Mouse (Mus musculus) forebrain, embryonic 12.5 days (tissue): ENCODE results near the gene Tfcp2. TPM values are rescaled to one million over a fixed set of nuclear protein-coding genes. Genes with fewer than 3 reads are reported as not detected.

Experiments
- ATAC-seq: fragments of 200-750 bp; cut with Nextera tagmentation; 2 replicates; pipeline ENCODE4 v1.8.0; 2017; ENCODE audit warnings: moderate TSS enrichment; ENCODE audit not compliant: low FRiP score
- H3K27ac ChIP-seq: fragments of 300-500 bp; sonication (generic); 2 replicates; pipeline ENCODE4 v1.5.1; 2016; ENCODE audit warnings: mild to moderate bottlenecking
- H3K27me3 ChIP-seq: fragments of 300-500 bp; sonication (generic); 2 replicates; pipeline ENCODE4 v1.6.1; 2016; ENCODE audit warnings: mild to moderate bottlenecking
- H3K36me3 ChIP-seq: fragments of 300-500 bp; sonication (generic); replicated peaks from 2 replicates; pipeline ENCODE4 v1.6.1; 2016; ENCODE audit warnings: mild to moderate bottlenecking
- H3K4me1 ChIP-seq: fragments of 300-500 bp; sonication (generic); 2 replicates; pipeline ENCODE4 v1.6.1; 2016
- H3K4me2 ChIP-seq: fragments of 300-500 bp; sonication (generic); 2 replicates; pipeline ENCODE4 v1.6.1; 2016; ENCODE audit warnings: mild to moderate bottlenecking, moderate library complexity
- H3K4me3 ChIP-seq: fragments of 300-500 bp; sonication (generic); replicated peaks from 2 replicates; pipeline ENCODE4 v1.5.1; 2016; ENCODE audit warnings: mild to moderate bottlenecking
- H3K9ac ChIP-seq: fragments of 300-500 bp; sonication (generic); 2 replicates; pipeline ENCODE4 v1.6.1; 2016; ENCODE audit warnings: mild to moderate bottlenecking
- H3K9me3 ChIP-seq: fragments of 300-500 bp; sonication (generic); 2 replicates; pipeline ENCODE4 v1.6.1; 2016
- WGBS: fragments of 180-500 bp; shearing (Covaris S2); methylation state at CpG from one replicate; pipeline ENCODE4 v1.1.7; 2016; 5-methylcytosine and 5-hydroxymethylcytosine counted together
- polyA plus RNA-seq: library from polyadenylated mRNA; unstranded; fragments of >200 nt; fragmentation: Nextera tagmentation; extraction: Ambion mirVana; gene quantifications from 2 replicates; pipeline ENCODE4 v1.2.1, GENCODE M21; 2016

Gene Tfcp2
- polyA plus RNA-seq, 1 experiment from 2014 or later, result 44.8 TPM

- Histone ChIP-seq H3K4me3 (peak overlapping the region; percentile 82), H3K27me3 (no peaks in the 10 kb centered on the region), H3K27ac (peak overlapping the region; percentile 81), H3K36me3 (peaks cover 30% of the 10 kb centered on the region), H3K4me2 (peak overlapping the region; percentile 75), H3K9me3 (no peaks in the 10 kb centered on the region), H3K9ac (peak overlapping the region; percentile 84), H3K4me1 (peaks cover 25% of the 10 kb centered on the region)
- WGBS, result under 1% methylated on average over 19 of the region's 19 CpGs
- ATAC-seq, result peak; percentile 47; the same call in 1 of the 2 replicates
Observed at GRCm38 (mm10) chr15:100469189-100469545, 82.6 kb downstream of the Tfcp2 start.

- Histone ChIP-seq H3K4me3 (peak within 1 kb of the TSS; percentile 82), H3K9me3 (no peaks in the 10 kb centered on the region), H3K4me1 (peaks cover 25% of the 10 kb centered on the region), H3K4me2 (peak within 1 kb of the TSS; percentile 75), H3K27me3 (no peaks in the 10 kb centered on the region), H3K36me3 (peaks cover 25% of the 10 kb centered on the region), H3K9ac (peak within 1 kb of the TSS; percentile 84), H3K27ac (peak within 1 kb of the TSS; percentile 81)
- ATAC-seq, result peak; percentile 95
- WGBS, result 2% methylated on average over 79 of the region's 84 CpGs
Observed at GRCm38 (mm10) chr15:100468295-100469188, 83.3 kb downstream of the Tfcp2 start, which contains the start of gene Letmd1. Letmd1 (plus strand) TSS chr15:100469023.

- Histone ChIP-seq H3K27ac (no peak overlapping the region), H3K9me3 (no peaks in the 10 kb centered on the region), H3K4me1 (peaks cover 25% of the 10 kb centered on the region), H3K36me3 (peaks cover 19% of the 10 kb centered on the region), H3K27me3 (no peaks in the 10 kb centered on the region), H3K9ac (peak overlapping the region; percentile 84; the same call in 1 of the 2 replicates), H3K4me3 (peak overlapping the region; percentile 82), H3K4me2 (peak overlapping the region; percentile 75)
- WGBS, result 40% methylated on average over 8 of the region's 8 CpGs
- no peak for ATAC-seq
Observed at GRCm38 (mm10) chr15:100467738-100468137, 84.1 kb downstream of the Tfcp2 start.

- WGBS, result 94% methylated on average over 2 of the region's 2 CpGs
- no peak for ATAC-seq
- peaks cover 10% of the 10 kb centered on the region for H3K27me3 ChIP-seq
- H3K4me3 ChIP-seq, result no peak overlapping the region
- no peak overlapping the region for H3K4me2 ChIP-seq
- peaks cover 28% of the 10 kb centered on the region for H3K4me1 ChIP-seq
- H3K36me3 ChIP-seq, result no peaks in the 10 kb centered on the region
- H3K27ac ChIP-seq, result no peak overlapping the region
- no peak overlapping the region for H3K9ac ChIP-seq
- H3K9me3 ChIP-seq, result no peaks in the 10 kb centered on the region
Observed at GRCm38 (mm10) chr15:100465432-100465831, 86.4 kb downstream of the Tfcp2 start.

- Histone ChIP-seq H3K27ac (no peak overlapping the region), H3K4me3 (no peak overlapping the region), H3K4me2 (no peak overlapping the region), H3K9ac (no peak overlapping the region), H3K4me1 (peaks cover 17% of the 10 kb centered on the region), H3K9me3 (no peaks in the 10 kb centered on the region), H3K36me3 (no peaks in the 10 kb centered on the region), H3K27me3 (peaks cover 15% of the 10 kb centered on the region)
- 28% methylated on average over 6 of the region's 6 CpGs for WGBS
- ATAC-seq, result no peak
Observed at GRCm38 (mm10) chr15:100463712-100464111, 88.1 kb downstream of the Tfcp2 start.

GRCm38 (mm10) chr15:100462086-100462485, 89.7 kb downstream of the Tfcp2 start:
- H3K4me2 ChIP-seq, result no peak overlapping the region
- H3K9ac ChIP-seq, result no peak overlapping the region
- no peak overlapping the region for H3K27ac ChIP-seq
- no peak overlapping the region for H3K4me3 ChIP-seq
- H3K27me3 ChIP-seq, result peaks cover 20% of the 10 kb centered on the region
- 0 out of 2 replicates have a peak, but pooled peaks cover 5% of the 10 kb centered on the region for H3K4me1 ChIP-seq
- no peak for ATAC-seq
- H3K36me3 ChIP-seq, result no peaks in the 10 kb centered on the region
- 59% methylated on average over 5 of the region's 5 CpGs for WGBS
- no peaks in the 10 kb centered on the region for H3K9me3 ChIP-seq

- peaks cover 20% of the 10 kb centered on the region for H3K27me3 ChIP-seq
- H3K27ac ChIP-seq, result no peak overlapping the region
- no peak overlapping the region for H3K9ac ChIP-seq
- H3K4me3 ChIP-seq, result no peak overlapping the region
- no peak overlapping the region for H3K4me2 ChIP-seq
- ATAC-seq, result no peak
- no peaks in the 10 kb centered on the region for H3K9me3 ChIP-seq
- 72% methylated on average over 9 of the region's 9 CpGs for WGBS
- no peaks in the 10 kb centered on the region for H3K36me3 ChIP-seq
- H3K4me1 ChIP-seq, result 0 out of 2 replicates have a peak, but pooled peaks cover 5% of the 10 kb centered on the region
Observed at GRCm38 (mm10) chr15:100461646-100462045, 90.2 kb downstream of the Tfcp2 start.

GRCm38 (mm10) chr15:100460942-100461341, 90.9 kb downstream of the Tfcp2 start:
- Histone ChIP-seq H3K27ac (no peak overlapping the region), H3K27me3 (peaks cover 20% of the 10 kb centered on the region), H3K4me1 (0 out of 2 replicates have a peak, but pooled peaks cover 5% of the 10 kb centered on the region), H3K36me3 (no peaks in the 10 kb centered on the region), H3K4me2 (peak overlapping the region; percentile 29), H3K4me3 (0 out of 2 replicates have a peak overlapping the region, but pooled peaks have one; percentile 2), H3K9me3 (no peaks in the 10 kb centered on the region), H3K9ac (no peak overlapping the region)
- ATAC-seq, result no peak
- WGBS, result 12% methylated on average over 12 of the region's 12 CpGs

GRCm38 (mm10) chr15:100458055-100458454, 93.8 kb downstream of the Tfcp2 start:
- H3K4me1 ChIP-seq, result 0 out of 2 replicates have a peak, but pooled peaks cover 5% of the 10 kb centered on the region
- no peaks in the 10 kb centered on the region for H3K9me3 ChIP-seq
- no peak overlapping the region for H3K4me3 ChIP-seq
- H3K36me3 ChIP-seq, result no peaks in the 10 kb centered on the region
- no peak overlapping the region for H3K9ac ChIP-seq
- no peak overlapping the region for H3K4me2 ChIP-seq
- H3K27ac ChIP-seq, result no peak overlapping the region
- WGBS, result 45% methylated on average over 10 of the region's 10 CpGs
- peaks cover 20% of the 10 kb centered on the region for H3K27me3 ChIP-seq
- no peak for ATAC-seq

GRCm38 (mm10) chr15:100457340-100457739, 94.5 kb downstream of the Tfcp2 start:
- no peak overlapping the region for H3K4me3 ChIP-seq
- 0 out of 2 replicates have a peak, but pooled peaks cover 5% of the 10 kb centered on the region for H3K4me1 ChIP-seq
- H3K27ac ChIP-seq, result no peak overlapping the region
- H3K4me2 ChIP-seq, result 0 out of 2 replicates have a peak overlapping the region, but pooled peaks have one; percentile 22
- ATAC-seq, result 0 out of 2 replicates have a peak, but pooled peaks have one; percentile 23
- H3K27me3 ChIP-seq, result peaks cover 20% of the 10 kb centered on the region
- H3K9me3 ChIP-seq, result no peaks in the 10 kb centered on the region
- no peaks in the 10 kb centered on the region for H3K36me3 ChIP-seq
- no peak overlapping the region for H3K9ac ChIP-seq
- 7% methylated on average over 17 of the region's 17 CpGs for WGBS

GRCm38 (mm10) chr15:100456356-100456991, 95.3 kb downstream of the Tfcp2 start:
- no peaks in the 10 kb centered on the region for H3K36me3 ChIP-seq
- peaks cover 20% of the 10 kb centered on the region for H3K27me3 ChIP-seq
- no peak overlapping the region for H3K4me3 ChIP-seq
- H3K4me2 ChIP-seq, result no peak overlapping the region
- 0 out of 2 replicates have a peak, but pooled peaks cover 5% of the 10 kb centered on the region for H3K4me1 ChIP-seq
- no peak overlapping the region for H3K9ac ChIP-seq
- ATAC-seq, result no peak
- 65% methylated on average over 7 of the region's 7 CpGs for WGBS
- H3K27ac ChIP-seq, result no peak overlapping the region
- no peaks in the 10 kb centered on the region for H3K9me3 ChIP-seq

- no peak for ATAC-seq
- no peaks in the 10 kb centered on the region for H3K36me3 ChIP-seq
- no peak overlapping the region for H3K9ac ChIP-seq
- no peaks in the 10 kb centered on the region for H3K4me1 ChIP-seq
- H3K4me2 ChIP-seq, result no peak overlapping the region
- H3K9me3 ChIP-seq, result no peaks in the 10 kb centered on the region
- no peak overlapping the region for H3K4me3 ChIP-seq
- H3K27me3 ChIP-seq, result no peaks in the 10 kb centered on the region
- 80% methylated on average over 11 of the region's 11 CpGs for WGBS
- no peak overlapping the region for H3K27ac ChIP-seq
Observed at GRCm38 (mm10) chr15:100452486-100452885, 99.3 kb downstream of the Tfcp2 start.
